Mouse (Mus musculus) cerebellum, postnatal 4 days (tissue): Measurements from ENCODE around the gene Ppp1r32.

ENCODE experiments used
- DNase-seq, 2 experiments: peaks; one replicate each; pipeline ENCODE4 v3.0.0; 2022; ENCODE audit warnings: low spot score in 2 of 2, mixed read lengths in 1 of 2

Gene Ppp1r32

DNA sequence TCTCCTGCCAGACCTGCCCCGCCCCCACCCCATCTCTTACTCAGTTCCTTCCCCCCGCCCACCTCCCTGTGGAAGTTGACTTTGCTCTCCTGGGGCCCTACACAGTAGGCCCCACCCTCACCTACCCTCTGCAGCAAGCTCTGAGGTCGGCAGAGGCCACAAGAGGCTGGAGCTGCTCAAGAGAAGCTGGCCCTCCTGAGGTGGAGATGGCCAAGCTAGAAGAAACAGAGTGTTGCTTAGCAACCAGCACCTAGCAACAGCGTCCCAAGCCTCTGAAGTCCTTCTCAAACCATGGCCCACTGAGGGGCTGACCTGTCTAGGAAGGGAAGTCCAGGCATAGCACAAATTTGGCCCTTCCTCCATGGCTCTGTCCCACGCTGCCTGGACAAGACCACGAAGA is at the start of gene Ppp1r32:
Gene Ppp1r32 (minus strand): TSS at position 226 of the 400 bp plus-strand sequence.
- DNase-seq = peak in 1 of 2 experiments; percentile 15

DNA sequence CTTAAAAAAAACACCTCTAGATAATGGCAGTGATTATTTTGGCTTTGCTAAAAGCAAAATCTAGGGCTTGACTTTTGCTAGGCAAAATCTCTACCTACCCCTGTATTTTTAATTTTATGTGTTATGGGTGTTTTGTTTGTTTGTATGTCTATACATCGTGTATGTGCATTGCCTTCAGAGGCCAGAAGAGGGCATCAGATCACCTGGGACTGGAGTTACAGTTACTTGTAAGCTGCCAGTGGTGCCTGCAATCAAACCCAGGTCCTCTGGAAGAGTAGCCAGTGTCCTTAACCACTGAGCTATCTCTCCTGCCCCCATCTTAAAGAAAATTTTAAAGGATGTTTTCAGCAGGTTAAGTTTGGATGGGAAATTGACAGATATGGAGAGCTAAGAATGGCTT is 47.4 kb upstream of the Ppp1r32 start:
- no peak for DNase-seq

GRCm38 (mm10) chr19:10525910-10526309 is 43.2 kb upstream of the Ppp1r32 start, which contains the start of gene Sdhaf2:
TSS of gene Sdhaf2 (minus strand) at chr19:10526142.
- peak in 1 of 2 experiments; percentile 26 for DNase-seq

- peak; percentile 76 to 91 for DNase-seq
Observed at GRCm38 (mm10) chr19:10525106-10525901, 42.6 kb upstream of the Ppp1r32 start, which contains the start of gene Cpsf7. TSS of gene Cpsf7 (plus strand) at chr19:10525266.

GRCm38 (mm10) chr19:10524784-10525105 is 42.0 kb upstream of the Ppp1r32 start:
- DNase-seq = no peak

DNA sequence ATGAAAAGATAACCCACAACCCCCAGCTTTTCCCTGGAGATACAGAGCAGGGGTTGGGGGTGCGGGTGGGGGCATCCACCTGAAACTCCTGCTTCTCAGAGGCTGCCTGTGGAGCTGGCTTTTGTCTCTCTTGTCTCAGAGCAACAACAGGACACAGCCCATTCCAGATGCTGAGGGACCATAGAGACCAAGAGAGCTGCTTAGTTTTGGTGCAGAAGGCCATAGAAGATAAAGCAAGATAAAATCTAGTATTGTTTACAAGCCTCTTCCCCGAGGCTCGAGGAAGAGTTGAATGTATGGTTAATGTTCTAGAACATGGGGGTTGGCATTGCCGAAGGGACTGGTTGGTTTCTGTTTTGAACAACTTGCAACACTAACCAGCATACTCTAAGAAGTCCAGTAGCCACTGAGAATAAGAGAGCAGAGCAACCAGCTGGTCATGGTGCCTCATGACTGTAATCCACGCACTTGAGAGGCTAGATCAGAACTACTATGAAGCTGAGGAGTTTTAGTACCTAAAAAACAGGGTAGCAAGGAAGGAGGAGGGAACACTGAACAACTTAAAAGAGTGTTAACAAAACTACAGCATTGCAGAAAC is 40.9 kb upstream of the Ppp1r32 start:
- DNase-seq = no peak

DNA sequence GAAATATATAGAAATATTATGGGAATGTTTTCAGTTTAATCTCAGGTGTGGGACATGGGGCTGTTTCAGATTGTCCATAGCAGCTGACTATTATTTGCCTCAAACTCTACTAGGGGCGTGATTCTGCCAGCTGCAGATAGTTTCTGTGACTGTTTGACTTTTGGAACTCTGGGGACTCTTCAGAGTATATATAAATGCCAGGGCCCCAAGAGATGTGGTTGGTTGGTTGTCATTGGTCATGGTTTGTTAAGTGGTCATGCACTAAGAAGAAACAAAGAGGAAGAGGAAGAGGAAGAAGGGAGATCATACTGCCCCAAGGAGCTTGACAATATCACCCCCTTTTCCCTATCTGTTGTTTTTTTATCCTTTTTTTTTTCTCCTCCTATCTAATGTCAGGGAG is 39.2 kb upstream of the Ppp1r32 start:
- no peak for DNase-seq

DNA sequence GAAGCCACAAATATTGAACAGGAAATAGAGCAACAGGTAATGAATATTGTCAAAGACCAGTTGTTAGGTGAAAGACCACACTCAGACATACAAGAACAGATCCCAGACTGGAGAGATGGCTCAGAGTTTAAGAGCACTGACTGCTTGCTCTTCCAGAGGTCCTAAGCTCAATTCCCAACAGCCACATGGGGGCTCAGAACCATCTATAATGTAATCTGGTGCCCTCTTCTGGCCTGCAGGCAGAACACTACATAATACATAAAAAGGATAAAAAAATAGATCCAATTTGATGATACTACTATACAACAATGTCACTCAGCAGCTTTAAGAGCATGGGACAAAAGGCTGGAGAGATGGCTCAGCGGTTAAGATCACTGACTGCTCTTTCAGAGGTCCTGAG is 37.6 kb upstream of the Ppp1r32 start:
- DNase-seq = no peak

DNA sequence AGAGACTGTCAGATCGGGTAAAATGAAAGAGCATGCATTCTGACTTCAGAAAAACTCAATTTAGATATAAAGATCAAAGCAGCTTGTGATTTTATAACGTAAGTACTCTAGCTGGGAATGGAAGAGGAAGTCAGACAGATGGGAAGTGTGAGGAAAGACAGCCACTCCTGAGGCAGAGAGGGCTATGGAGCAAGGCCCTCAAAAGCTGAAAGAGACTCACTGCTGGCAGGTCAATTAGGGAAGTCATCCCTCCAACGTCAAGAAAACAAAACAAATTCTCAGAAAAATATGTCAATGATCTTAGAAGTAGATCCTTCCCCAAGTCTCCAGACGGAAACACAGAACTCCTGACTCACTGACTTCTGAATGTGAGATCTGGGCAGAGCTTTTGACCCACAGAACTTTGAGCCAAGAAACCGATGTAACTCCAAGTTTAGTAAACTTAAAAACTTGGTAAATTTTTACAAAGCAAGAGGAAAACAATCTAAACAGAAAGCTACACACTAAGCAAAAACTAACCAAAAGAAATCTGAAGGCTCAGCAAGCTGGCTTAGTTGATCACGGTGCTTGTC is 28.1 kb upstream of the Ppp1r32 start:
- DNase-seq = no peak

DNA sequence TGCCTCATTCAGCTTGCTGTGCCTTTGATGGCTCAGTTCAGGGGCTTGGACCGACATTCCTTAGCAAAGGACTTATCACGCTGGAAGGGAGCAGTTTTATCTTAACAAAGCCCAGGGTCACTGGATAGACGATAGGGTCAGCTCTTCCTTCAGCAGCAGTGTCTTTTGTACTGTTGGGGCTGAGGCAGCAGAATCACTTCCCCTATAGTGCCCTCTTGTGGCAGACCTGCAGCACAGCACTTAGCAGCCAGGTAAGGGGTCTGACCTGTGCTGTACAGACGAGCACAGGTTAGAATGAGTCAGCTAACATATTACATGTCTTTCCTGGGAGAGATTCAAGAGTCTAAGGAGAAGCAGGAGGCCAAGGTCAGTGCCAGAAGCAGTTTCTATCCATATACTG is 19.8 kb upstream of the Ppp1r32 start:
- DNase-seq = peak in 1 of 2 experiments; percentile 36

- no peak for DNase-seq
Observed at GRCm38 (mm10) chr19:10500581-10500980, 17.9 kb upstream of the Ppp1r32 start.

DNA sequence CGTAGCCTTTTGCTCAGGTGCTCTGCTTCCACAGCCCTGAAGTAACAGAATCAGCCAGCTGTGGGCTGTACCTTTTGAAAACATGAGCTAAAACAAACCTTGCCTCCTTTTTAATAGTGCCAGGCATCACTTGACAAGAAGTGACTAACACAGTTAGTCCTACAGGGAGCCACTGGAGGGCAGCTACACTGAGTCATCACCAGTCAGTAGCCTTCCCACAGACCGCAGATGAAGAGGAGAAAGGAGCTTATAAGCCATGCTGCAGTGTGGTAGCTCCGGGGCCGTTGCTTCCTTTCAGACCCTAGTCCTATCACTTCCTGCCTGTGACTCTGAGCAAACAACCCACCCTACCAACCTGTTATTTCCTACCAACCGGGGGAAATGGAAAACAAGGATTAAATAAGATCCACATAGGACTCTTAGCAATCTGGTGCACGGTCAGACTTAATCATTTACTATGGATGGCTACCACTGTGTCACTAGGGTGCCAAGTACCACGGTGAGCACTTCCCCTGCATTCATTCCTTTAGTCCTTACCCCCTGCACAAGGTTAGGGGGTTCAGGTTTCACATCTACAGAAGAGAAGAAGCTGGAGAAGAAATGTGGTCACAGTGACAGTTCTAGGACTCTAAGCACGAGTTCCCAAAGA is 14.9 kb upstream of the Ppp1r32 start:
- no peak for DNase-seq

DNA sequence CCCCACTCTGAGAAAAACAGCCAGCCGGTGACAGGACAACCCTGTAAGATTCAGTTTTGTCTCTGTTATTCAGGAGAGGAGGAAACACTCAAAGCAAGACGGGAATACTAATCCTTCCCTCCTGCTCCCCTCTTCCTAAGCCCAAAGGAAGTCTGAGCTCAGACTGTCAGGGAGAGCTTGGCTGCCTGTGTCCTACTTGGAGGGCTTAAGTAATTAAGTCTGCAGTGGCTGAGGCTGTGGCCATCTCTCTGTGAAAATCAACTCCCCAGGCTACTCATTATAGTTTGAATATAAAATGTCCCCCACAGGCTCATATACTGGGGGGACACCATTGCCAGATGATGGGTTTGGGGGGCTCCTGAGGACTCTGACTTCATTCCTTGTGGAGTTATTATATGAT is 14.2 kb upstream of the Ppp1r32 start:
- DNase-seq = no peak

DNA sequence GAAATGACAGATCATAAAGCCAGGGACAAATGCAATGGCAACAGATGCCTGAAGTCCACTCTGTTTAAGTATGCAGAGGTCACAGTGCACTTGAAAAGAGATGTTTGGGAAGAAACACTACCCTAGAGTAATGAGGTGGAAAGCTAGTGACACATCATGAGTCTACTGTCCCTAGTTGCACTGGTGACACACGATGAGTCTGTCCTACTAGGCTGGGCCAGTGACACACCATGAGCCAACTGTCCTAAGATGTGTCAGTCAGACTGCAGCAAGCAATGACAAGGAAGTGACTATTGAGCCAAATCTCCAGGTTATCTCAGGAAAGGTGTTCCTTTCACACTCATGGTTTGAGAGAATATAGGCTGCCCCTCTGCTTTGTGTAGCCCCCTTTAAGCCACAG is 12.9 kb upstream of the Ppp1r32 start:
- no peak for DNase-seq

GRCm38 (mm10) chr19:10486264-10486738 is 3.6 kb upstream of the Ppp1r32 start:
- peak in 1 of 2 experiments; percentile 56 for DNase-seq

GRCm38 (mm10) chr19:10479541-10479940 is 3.2 kb downstream of the Ppp1r32 start:
- no peak for DNase-seq

GRCm38 (mm10) chr19:10473779-10474178 is 8.9 kb downstream of the Ppp1r32 start:
- no peak for DNase-seq

DNA sequence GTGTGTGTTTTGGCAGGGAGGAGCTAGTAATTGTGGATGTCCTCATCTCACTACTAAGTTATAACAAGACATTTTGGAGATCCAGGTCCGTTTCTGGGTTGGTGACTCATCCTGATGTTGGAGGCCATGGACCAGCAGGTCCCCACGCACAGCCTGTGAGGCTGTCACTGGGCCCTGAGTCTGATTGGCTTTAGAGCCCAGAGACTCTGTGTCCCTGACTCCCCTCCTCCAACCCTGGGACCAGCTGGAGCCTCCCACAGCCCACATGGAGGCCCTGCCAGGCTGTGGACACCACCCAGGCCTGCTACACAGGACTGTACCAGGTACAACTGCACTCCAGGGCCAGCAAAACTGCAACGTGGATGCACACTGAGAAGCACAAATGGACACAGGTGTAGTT is 9.8 kb downstream of the Ppp1r32 start:
- DNase-seq = no peak

- DNase-seq = no peak
Observed at GRCm38 (mm10) chr19:10469171-10469658, 13.5 kb downstream of the Ppp1r32 start.

- DNase-seq = no peak
Observed at GRCm38 (mm10) chr19:10464427-10464826, 18.3 kb downstream of the Ppp1r32 start.

DNA sequence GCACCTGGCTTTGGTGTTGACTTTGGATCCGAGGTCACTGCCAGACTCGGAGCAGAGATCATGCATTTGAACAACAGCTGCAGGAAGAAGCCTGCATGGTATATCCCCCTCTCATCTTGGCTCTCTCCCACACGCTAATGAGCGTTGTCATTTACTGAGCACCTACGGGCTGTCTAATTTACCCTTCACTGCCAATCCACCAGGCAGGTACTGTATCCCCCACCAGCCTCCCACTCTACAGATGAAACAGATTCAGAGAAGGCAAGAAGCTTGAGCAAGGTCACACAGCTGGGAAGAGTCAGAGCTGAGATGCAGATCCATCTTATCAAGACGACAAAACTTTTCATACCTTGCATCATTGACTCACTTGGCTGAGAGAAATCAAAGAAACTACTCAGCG is 21.1 kb downstream of the Ppp1r32 start:
- DNase-seq = no peak

- DNase-seq = no peak
Observed at GRCm38 (mm10) chr19:10459907-10460306, 22.8 kb downstream of the Ppp1r32 start.
